Mouse (Mus musculus) heart, embryonic 12.5 days (tissue): ENCODE measurements around the gene Acsl5. TPM values are rescaled to one million over a fixed set of nuclear protein-coding genes. Genes with fewer than 3 reads are reported as not detected.

Experiments used
- ATAC-seq: fragments of 200-750 bp; cut with Nextera tagmentation; 2 replicates; pipeline ENCODE4 v1.8.0; 2017; ENCODE audit warnings: moderate TSS enrichment, moderate library complexity; ENCODE audit not compliant: insufficient number of reproducible peaks, low FRiP score
- H3K27ac ChIP-seq: fragments of 300-500 bp; sonication (generic); 2 replicates; pipeline ENCODE4 v1.5.1; 2016; ENCODE audit warnings: mild to moderate bottlenecking, moderate library complexity; ENCODE audit not compliant: poor library complexity, severe bottlenecking
- H3K27me3 ChIP-seq: fragments of 300-500 bp; sonication (generic); replicated peaks from 2 replicates; pipeline ENCODE4 v1.6.1; 2016; ENCODE audit warnings: mild to moderate bottlenecking, moderate library complexity
- H3K36me3 ChIP-seq: fragments of 300-500 bp; sonication (generic); 2 replicates; pipeline ENCODE4 v1.6.1; 2016; ENCODE audit warnings: mild to moderate bottlenecking, moderate library complexity
- H3K4me1 ChIP-seq: fragments of 300-500 bp; sonication (generic); replicated peaks from 2 replicates; pipeline ENCODE4 v1.6.1; 2016; ENCODE audit warnings: mild to moderate bottlenecking
- H3K4me2 ChIP-seq: fragments of 300-500 bp; sonication (generic); 2 replicates; pipeline ENCODE4 v1.6.1; 2016; ENCODE audit warnings: mild to moderate bottlenecking, moderate library complexity
- H3K4me3 ChIP-seq: fragments of 300-500 bp; sonication (generic); 2 replicates; pipeline ENCODE4 v1.5.1; 2016; ENCODE audit warnings: mild to moderate bottlenecking
- H3K9ac ChIP-seq: fragments of 300-500 bp; sonication (generic); 2 replicates; pipeline ENCODE4 v1.6.1; 2016; ENCODE audit warnings: mild to moderate bottlenecking, moderate library complexity
- H3K9me3 ChIP-seq: fragments of 300-500 bp; sonication (generic); replicated peaks from 2 replicates; pipeline ENCODE4 v1.6.1; 2016; ENCODE audit warnings: mild to moderate bottlenecking, moderate library complexity
- WGBS: fragments of 180-500 bp; shearing (Covaris S2); methylation state at CpG from one replicate; pipeline ENCODE4 v1.1.7; 2016; 5-methylcytosine and 5-hydroxymethylcytosine counted together
- polyA plus RNA-seq: library from polyadenylated mRNA; unstranded; fragments of >200 nt; fragmentation: Nextera tagmentation; extraction: Ambion mirVana; gene quantifications from 2 replicates; pipeline ENCODE4 v1.2.1, GENCODE M21; 2016

Acsl5 gene
- polyA plus RNA-seq, 1 experiment from 2014 or later: 44.0 TPM

DNA sequence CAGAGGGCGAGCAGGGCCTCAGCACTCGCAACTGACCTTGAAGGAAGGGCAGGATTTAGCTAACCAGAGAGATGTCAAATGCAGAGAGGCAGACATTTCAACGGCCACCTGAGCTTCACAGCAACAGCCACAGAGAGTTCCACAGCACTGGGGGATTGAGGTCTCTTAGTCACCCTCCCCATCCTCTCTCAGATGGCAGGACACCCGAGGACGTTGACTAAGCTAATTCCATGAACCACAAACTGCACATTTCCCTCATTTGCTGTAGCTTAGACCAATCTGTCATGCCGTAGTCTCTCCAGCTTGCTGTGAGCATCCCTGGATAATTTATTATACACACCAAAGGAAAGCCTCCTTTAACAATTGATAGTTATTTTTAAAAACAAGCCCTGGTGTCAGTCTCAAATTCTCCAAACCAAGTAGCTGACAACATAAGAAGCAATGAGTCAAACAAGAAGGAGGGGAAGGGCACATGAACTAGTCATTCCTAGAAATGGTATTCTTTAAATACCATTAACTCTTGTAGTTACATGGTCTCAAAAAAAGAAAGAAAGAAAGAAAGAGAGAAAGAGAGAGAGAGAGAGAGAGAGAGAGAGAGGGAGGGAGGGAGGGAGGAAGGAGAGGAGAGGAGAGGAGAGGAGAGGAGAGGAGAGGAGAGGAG lies 11.8 kb upstream of the Acsl5 start:
- Histone ChIP-seq H3K9ac (no peak overlapping the region), H3K4me2 (no peak overlapping the region), H3K27ac (no peak overlapping the region), H3K4me1 (peaks cover 8% of the 10 kb centered on the region), H3K27me3 (no peaks in the 10 kb centered on the region), H3K36me3 (no peaks in the 10 kb centered on the region), H3K9me3 (no peaks in the 10 kb centered on the region), H3K4me3 (no peak overlapping the region)
- 66% methylated on average over 6 of the region's 6 CpGs for WGBS
- ATAC-seq: no peak

DNA sequence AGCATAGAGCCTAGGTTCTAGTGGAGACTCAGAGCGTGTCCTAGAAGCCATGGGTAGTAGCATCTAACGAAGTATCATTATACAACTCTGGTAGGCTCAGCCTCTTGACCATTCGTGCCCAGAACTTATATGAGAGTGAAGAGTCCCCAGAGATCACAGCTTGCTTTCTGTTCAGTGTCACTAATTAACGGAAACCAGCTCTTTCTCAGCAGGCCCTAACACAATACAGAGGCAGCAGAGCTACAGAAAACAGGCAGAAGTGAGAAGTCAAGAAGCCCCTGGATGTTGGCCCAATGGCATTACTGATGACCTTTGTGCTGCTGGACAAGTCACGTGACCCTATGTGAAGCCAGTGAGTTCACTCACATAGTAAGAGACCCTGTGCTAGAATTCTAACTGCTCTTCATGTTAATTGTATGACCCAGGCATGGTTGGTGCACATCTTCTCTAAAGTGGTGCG lies 10.5 kb upstream of the Acsl5 start, which contains the start of gene Gucy2g:
Gucy2g (minus strand) TSS at position 51 of the 460 bp plus-strand sequence.
- no peak for ATAC-seq
- H3K4me2 ChIP-seq: no peak within 1 kb of the TSS
- no peaks in the 10 kb centered on the region for H3K9me3 ChIP-seq
- no peaks in the 10 kb centered on the region for H3K27me3 ChIP-seq
- H3K4me1 ChIP-seq: peaks cover 16% of the 10 kb centered on the region
- H3K4me3 ChIP-seq: no peak within 1 kb of the TSS
- H3K27ac ChIP-seq: no peak within 1 kb of the TSS
- 75% methylated on average over 6 of the region's 6 CpGs for WGBS
- no peaks in the 10 kb centered on the region for H3K36me3 ChIP-seq
- H3K9ac ChIP-seq: no peak within 1 kb of the TSS

DNA sequence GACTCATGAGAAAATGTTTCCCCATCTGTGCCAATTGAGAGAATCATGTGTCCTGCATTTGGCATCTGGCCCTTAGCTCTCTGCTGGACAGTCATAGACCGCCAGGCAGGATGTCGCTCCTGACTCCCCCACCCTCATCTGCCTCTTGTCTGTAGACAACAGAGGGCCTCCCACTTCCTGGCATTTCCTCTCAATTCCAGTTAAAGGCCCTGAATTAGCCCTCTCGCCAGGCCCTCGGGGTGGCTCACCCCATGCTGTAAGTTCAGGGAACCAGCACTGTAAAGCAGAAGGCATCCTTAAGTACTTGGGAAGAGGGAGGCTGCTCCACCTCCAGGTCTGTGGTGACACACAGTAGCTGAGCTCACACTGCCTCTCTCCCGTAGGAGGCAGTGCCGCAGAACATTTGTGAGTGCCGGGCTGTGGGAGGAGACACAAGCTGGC lies 6.9 kb upstream of the Acsl5 start:
- WGBS: 10% methylated on average over 7 of the region's 7 CpGs
- Histone ChIP-seq H3K9ac (no peak overlapping the region), H3K4me1 (peaks cover 16% of the 10 kb centered on the region), H3K9me3 (no peaks in the 10 kb centered on the region), H3K27ac (peak overlapping the region; percentile 53), H3K27me3 (0 out of 2 replicates have a peak, but pooled peaks cover 4% of the 10 kb centered on the region), H3K4me3 (no peak overlapping the region), H3K4me2 (peak overlapping the region; percentile 6; the same call in 1 of the 2 replicates), H3K36me3 (no peaks in the 10 kb centered on the region)
- peak; percentile 91 for ATAC-seq

DNA sequence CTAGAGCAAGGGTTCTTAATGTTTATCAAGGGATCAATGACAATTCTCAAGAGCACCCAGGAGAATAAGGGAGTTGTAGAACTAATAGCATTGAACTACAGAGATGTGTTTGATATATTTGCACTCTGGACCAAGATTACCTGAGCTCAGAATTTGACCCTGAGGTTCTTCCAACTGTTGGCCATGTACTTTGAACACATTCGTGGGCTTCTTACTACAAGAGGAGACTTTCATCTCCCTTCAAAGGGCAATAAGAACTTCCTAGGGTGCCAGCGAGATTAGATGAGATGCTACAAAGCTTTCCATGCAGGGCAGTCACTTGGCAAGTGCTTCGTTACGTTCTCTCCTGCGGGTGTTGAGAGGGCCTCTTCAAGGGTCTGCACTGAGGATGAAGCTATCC lies 4.2 kb upstream of the Acsl5 start:
- H3K27ac ChIP-seq: no peak overlapping the region
- WGBS: 56% methylated on average over 5 of the region's 5 CpGs
- H3K4me1 ChIP-seq: peaks cover 16% of the 10 kb centered on the region
- no peaks in the 10 kb centered on the region for H3K9me3 ChIP-seq
- 0 out of 2 replicates have a peak, but pooled peaks cover 4% of the 10 kb centered on the region for H3K27me3 ChIP-seq
- no peak overlapping the region for H3K9ac ChIP-seq
- H3K4me3 ChIP-seq: no peak overlapping the region
- no peak overlapping the region for H3K4me2 ChIP-seq
- no peaks in the 10 kb centered on the region for H3K36me3 ChIP-seq
- ATAC-seq: no peak

DNA sequence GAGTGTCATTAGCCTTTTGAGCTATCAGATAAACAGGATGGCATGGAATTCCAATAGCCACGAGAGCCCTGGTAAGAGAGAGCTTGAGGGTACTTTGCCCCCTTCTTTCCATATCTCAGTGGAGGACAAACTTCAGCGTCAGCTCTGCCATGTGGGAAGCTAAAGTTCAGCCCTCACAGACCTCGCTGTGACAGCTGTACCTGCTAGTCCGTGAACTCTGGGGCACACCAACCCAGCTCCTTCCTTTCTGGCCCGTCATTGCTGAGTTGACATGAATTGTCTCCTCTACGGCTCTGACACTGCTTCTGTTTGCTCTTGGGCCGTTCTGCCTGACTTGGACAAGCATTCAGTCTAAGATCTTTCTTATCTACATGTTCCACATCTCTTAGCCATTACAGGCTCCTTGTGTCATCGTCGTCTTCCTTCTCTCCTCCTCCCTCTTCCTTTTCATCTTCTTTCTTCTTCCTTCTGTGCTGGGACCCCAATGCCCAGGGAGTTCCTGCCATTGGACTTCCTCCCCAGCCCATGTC lies 3.7 kb upstream of the Acsl5 start:
- Histone ChIP-seq H3K9me3 (no peaks in the 10 kb centered on the region), H3K9ac (no peak overlapping the region), H3K4me1 (peaks cover 19% of the 10 kb centered on the region), H3K36me3 (no peaks in the 10 kb centered on the region), H3K27me3 (0 out of 2 replicates have a peak, but pooled peaks cover 4% of the 10 kb centered on the region), H3K4me2 (no peak overlapping the region), H3K27ac (no peak overlapping the region), H3K4me3 (no peak overlapping the region)
- ATAC-seq: no peak
- WGBS: 44% methylated on average over 9 of the region's 9 CpGs

DNA sequence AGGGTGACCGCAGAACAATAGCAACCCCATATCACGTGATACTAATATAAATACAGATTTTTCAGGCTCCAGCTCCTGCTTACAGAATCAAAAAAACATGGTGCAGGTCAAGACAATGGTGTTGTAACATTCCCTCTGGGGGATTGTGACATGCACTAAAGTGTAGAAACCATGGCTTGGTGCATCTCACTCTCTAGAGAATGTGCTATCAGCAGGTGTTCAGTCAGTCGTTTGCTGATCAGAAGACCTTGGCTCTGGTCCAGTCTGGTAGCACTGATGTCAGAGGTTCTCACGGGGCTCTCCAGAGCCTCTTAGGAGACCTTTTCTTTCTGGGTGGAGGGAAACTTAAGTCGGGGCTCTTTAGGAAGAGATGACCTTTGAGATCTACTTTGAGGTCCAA lies 1.3 kb upstream of the Acsl5 start:
- Histone ChIP-seq H3K4me2 (no peak overlapping the region), H3K27me3 (0 out of 2 replicates have a peak, but pooled peaks cover 4% of the 10 kb centered on the region), H3K9me3 (no peaks in the 10 kb centered on the region), H3K4me1 (peaks cover 17% of the 10 kb centered on the region), H3K4me3 (no peak overlapping the region), H3K27ac (no peak overlapping the region), H3K9ac (no peak overlapping the region), H3K36me3 (no peaks in the 10 kb centered on the region)
- ATAC-seq: no peak
- 70% methylated on average over 5 of the region's 5 CpGs for WGBS

DNA sequence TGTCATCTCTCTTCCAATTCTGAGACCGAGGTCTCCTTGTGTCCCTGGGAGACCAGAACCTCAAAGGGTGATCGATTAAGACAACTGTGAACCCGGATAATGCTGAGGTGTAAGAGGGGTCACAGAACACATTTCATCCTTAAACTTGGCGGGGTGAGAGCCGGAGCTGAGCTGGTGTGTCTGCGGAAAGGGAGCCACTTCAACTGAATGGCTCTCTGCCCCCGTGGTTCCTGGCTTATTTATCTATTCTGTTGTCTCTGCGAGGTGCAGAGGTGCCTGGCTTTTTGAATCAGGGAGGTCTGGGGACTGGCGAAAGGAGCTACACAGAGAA lies 1.5 kb downstream of the Acsl5 start:
- H3K27me3 ChIP-seq: 0 out of 2 replicates have a peak, but pooled peaks cover 4% of the 10 kb centered on the region
- peak overlapping the region; percentile 87; the same call in 1 of the 2 replicates for H3K27ac ChIP-seq
- peak overlapping the region; percentile 83 for H3K9ac ChIP-seq
- peak overlapping the region; percentile 94 for H3K4me2 ChIP-seq
- 0 out of 2 replicates have a peak, but pooled peaks have one; percentile 2 for ATAC-seq
- peaks cover 19% of the 10 kb centered on the region for H3K4me1 ChIP-seq
- no peaks in the 10 kb centered on the region for H3K9me3 ChIP-seq
- peak overlapping the region; percentile 77 for H3K4me3 ChIP-seq
- H3K36me3 ChIP-seq: no peaks in the 10 kb centered on the region
- WGBS: 3% methylated on average over 9 of the region's 9 CpGs

DNA sequence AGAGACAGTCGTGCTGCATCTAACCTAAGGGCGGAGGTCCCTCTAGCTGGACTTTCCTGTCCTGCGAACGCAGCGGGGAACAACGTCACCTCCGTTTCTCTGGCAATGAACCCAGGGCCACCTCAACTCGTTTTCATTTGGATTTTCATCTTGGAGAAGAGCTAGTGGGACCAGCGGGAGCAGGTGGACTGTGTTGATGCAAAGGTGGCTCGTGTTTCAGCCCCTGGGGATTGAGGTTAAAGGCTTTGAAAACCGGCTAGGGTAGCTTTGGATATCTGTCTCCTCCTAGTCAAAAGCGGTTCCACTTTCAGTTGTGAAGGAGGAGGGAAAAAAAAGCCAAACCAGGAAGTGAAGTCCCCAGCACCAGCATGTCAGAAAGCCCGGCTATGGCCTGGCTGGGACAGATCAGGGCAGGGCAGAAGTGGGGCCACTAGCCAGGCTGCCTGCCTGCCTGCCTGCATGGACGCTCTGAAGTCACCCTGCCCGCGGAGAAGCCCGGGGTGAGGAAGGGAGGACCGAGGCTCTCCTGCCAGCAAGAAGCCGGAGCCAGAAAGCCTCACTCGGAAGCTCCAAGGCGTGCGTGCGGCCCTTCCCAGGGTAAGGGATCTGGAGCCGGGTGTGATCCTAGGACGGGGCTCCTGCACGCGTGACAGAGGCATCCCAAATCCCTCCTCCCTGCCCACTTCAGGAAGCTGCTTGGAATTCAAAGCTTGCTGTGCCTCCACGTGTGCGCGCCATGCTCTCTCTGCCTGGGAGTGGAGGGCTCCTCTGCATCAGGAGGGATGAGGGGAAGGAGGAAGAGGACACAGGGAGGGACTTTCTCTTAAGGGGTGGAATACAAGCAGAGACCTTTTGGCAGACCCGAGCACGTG lies 2.1 kb downstream of the Acsl5 start:
- peak; percentile 78 for ATAC-seq
- under 1% methylated on average over 32 of the region's 32 CpGs for WGBS

DNA sequence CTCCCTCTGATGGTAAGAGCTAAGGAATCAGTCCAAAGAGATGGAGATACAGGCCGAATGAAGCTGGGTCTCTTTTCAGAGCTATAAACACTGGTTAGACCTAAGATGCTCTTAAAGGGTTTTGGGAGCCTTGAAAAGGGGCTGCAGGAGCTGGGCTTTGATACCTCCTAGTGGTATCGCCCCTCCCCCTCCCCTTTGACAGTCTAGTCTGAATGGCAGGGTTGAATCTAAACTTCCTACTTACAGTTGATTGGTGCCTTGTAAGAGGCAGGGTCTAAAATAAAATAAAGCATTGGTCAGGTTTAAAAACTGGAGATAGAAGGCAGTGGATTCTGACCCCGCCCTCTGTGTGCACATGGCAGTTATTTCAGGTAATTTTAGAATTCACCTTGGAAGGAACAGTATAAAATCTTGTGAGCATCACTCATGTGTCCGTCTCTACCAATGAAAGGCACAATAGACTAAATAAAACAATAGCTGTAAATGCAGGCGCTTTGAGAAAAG lies 2.8 kb downstream of the Acsl5 start:
- no peaks in the 10 kb centered on the region for H3K9me3 ChIP-seq
- peak; percentile 49; the same call in 1 of the 2 replicates for ATAC-seq
- WGBS: 17% methylated on average over 5 of the region's 5 CpGs
- no peaks in the 10 kb centered on the region for H3K27me3 ChIP-seq
- H3K4me3 ChIP-seq: peak overlapping the region; percentile 77
- H3K36me3 ChIP-seq: no peaks in the 10 kb centered on the region
- peaks cover 27% of the 10 kb centered on the region for H3K4me1 ChIP-seq
- peak overlapping the region; percentile 94 for H3K4me2 ChIP-seq
- H3K9ac ChIP-seq: peak overlapping the region; percentile 83
- H3K27ac ChIP-seq: peak overlapping the region; percentile 87; the same call in 1 of the 2 replicates

More for the DNA sequence above, 2.1 kb downstream of the Acsl5 start:
- Histone ChIP-seq H3K27me3 (0 out of 2 replicates have a peak, but pooled peaks cover 4% of the 10 kb centered on the region), H3K9ac (peak overlapping the region; percentile 83), H3K4me1 (peaks cover 21% of the 10 kb centered on the region), H3K27ac (peak overlapping the region; percentile 87), H3K36me3 (no peaks in the 10 kb centered on the region), H3K4me3 (peak overlapping the region; percentile 77), H3K4me2 (peak overlapping the region; percentile 94), H3K9me3 (no peaks in the 10 kb centered on the region)

DNA sequence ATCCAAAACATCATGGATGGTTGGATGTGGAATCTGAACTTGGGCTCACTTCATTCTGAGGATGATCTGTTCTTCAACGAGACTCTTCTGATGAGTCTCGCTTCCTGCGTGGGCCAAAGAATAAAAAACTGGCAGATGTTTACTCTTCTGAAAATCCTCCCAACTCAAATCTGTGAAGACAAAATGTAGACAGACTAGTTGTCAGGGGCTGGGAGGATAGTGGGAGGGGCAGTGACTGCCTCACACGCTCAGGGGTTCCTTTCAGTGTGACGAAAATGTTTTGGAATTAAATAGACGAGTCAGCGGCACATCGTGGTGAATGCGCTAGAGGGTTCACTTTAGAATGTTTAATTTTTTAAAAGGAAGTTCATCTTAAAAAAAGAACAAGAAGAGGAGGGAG lies 4.4 kb downstream of the Acsl5 start:
- Histone ChIP-seq H3K4me3 (no peak overlapping the region), H3K4me1 (peaks cover 27% of the 10 kb centered on the region), H3K27me3 (no peaks in the 10 kb centered on the region), H3K4me2 (no peak overlapping the region), H3K9ac (no peak overlapping the region), H3K27ac (no peak overlapping the region), H3K36me3 (no peaks in the 10 kb centered on the region), H3K9me3 (no peaks in the 10 kb centered on the region)
- WGBS: 85% methylated on average over 9 of the region's 9 CpGs
- ATAC-seq: no peak
